Mouse (Mus musculus) embryonic facial prominence, embryonic 11.5 days (tissue): ENCODE results near the gene Phactr4. TPM values are rescaled to one million over a fixed set of nuclear protein-coding genes. Genes with fewer than 3 reads are reported as not detected.
A peak's percentile ranks its signal among the peaks of the same experiment; 100 is the strongest.

Source experiments
- ATAC-seq: fragments of 200-750 bp; cut with Nextera tagmentation; replicated peaks from 2 replicates; pipeline ENCODE4 v1.8.0; 2017; ENCODE audit warnings: low read depth; ENCODE audit not compliant: insufficient number of reproducible peaks, low FRiP score, low TSS enrichment
- DNase-seq: peaks from one replicate; pipeline ENCODE4 v3.0.0-alpha.2; 2015; ENCODE audit warnings: low spot score
- H3K27ac ChIP-seq: fragments of 300-500 bp; sonication (generic); replicated peaks from 2 replicates; pipeline ENCODE4 v1.5.1; 2014; ENCODE audit warnings: mild to moderate bottlenecking, low read depth, low read length, control low read depth
- H3K27me3 ChIP-seq: fragments of 300-500 bp; sonication (generic); 2 replicates; pipeline ENCODE4 v1.6.1; 2014; ENCODE audit warnings: mild to moderate bottlenecking, low read length, moderate library complexity, mixed read lengths; ENCODE audit not compliant: control insufficient read depth, insufficient read depth
- H3K36me3 ChIP-seq: fragments of 300-500 bp; sonication (generic); replicated peaks from 2 replicates; pipeline ENCODE4 v1.6.1; 2014; ENCODE audit warnings: low read depth, mild to moderate bottlenecking, low read length, moderate library complexity, mixed read lengths; ENCODE audit not compliant: control insufficient read depth, insufficient read depth
- H3K4me1 ChIP-seq: fragments of 300-500 bp; sonication (generic); 2 replicates; pipeline ENCODE4 v1.6.1; 2014; ENCODE audit warnings: low read length, mixed read lengths; ENCODE audit not compliant: control insufficient read depth, insufficient read depth
- H3K4me2 ChIP-seq: fragments of 300-500 bp; sonication (generic); 2 replicates; pipeline ENCODE4 v1.6.1; 2014; ENCODE audit warnings: low read depth, mild to moderate bottlenecking, control low read depth, low read length, moderate library complexity
- H3K4me3 ChIP-seq: fragments of 300-500 bp; sonication (generic); 2 replicates; pipeline ENCODE4 v1.5.1; 2014; ENCODE audit warnings: low read depth, low read length, control low read depth
- H3K9ac ChIP-seq: fragments of 300-500 bp; sonication (generic); replicated peaks from 2 replicates; pipeline ENCODE4 v1.6.1; 2014; ENCODE audit warnings: mild to moderate bottlenecking, control low read depth, low read length
- H3K9me3 ChIP-seq: fragments of 300-500 bp; sonication (generic); replicated peaks from 2 replicates; pipeline ENCODE4 v1.6.1; 2016; ENCODE audit warnings: mild to moderate bottlenecking, low read length, inconsistent platforms, mixed read lengths; ENCODE audit not compliant: control insufficient read depth
- WGBS: fragments of 180-500 bp; shearing (Covaris S2); extraction: QIAGEN DNeasy Blood & Tissue Kit; methylation state at CpG from one replicate; pipeline ENCODE4 v1.1.7; 2014; 5-methylcytosine and 5-hydroxymethylcytosine counted together
- polyA plus RNA-seq: library from polyadenylated mRNA; unstranded; fragments of >200 nt; fragmentation: Nextera tagmentation; extraction: Ambion mirVana; gene quantifications from 2 replicates; pipeline ENCODE4 v1.2.1, GENCODE M21; 2014

Gene Phactr4
- polyA plus RNA-seq, 1 experiment from 2014 or later: 23.1 TPM

GRCm38 (mm10) chr4:132382296-132382695 lies 40.0 kb downstream of the Phactr4 start:
- DNase-seq (no peak), ATAC-seq (no peak)
- Histone ChIP-seq H3K4me2 (no peak overlapping the region), H3K4me1 (no peaks in the 10 kb centered on the region), H3K27ac (no peak overlapping the region), H3K4me3 (no peak overlapping the region), H3K9ac (no peak overlapping the region), H3K36me3 (peaks cover 2% of the 10 kb centered on the region; the same call in 1 of the 2 replicates), H3K27me3 (no peaks in the 10 kb centered on the region), H3K9me3 (no peaks in the 10 kb centered on the region)
- 83% methylated on average over 4 of the region's 4 CpGs for WGBS

GRCm38 (mm10) chr4:132380965-132381616 lies 41.2 kb downstream of the Phactr4 start:
- H3K9me3 ChIP-seq: no peaks in the 10 kb centered on the region
- no peaks in the 10 kb centered on the region for H3K27me3 ChIP-seq
- H3K4me1 ChIP-seq: no peaks in the 10 kb centered on the region
- no peak for DNase-seq
- no peak overlapping the region for H3K9ac ChIP-seq
- H3K36me3 ChIP-seq: peaks cover 2% of the 10 kb centered on the region; the same call in 1 of the 2 replicates
- 94% methylated on average over 2 of the region's 2 CpGs for WGBS
- no peak for ATAC-seq
- H3K4me2 ChIP-seq: no peak overlapping the region
- no peak overlapping the region for H3K27ac ChIP-seq
- H3K4me3 ChIP-seq: no peak overlapping the region

GRCm38 (mm10) chr4:132373820-132374219 lies 48.5 kb downstream of the Phactr4 start:
- Histone ChIP-seq H3K27me3 (no peaks in the 10 kb centered on the region), H3K9ac (no peak overlapping the region), H3K9me3 (no peaks in the 10 kb centered on the region), H3K27ac (no peak overlapping the region), H3K4me2 (no peak overlapping the region), H3K4me3 (no peak overlapping the region), H3K36me3 (peaks cover 2% of the 10 kb centered on the region), H3K4me1 (no peaks in the 10 kb centered on the region)
- ATAC-seq: no peak
- 92% methylated on average over 1 of the region's 1 CpGs for WGBS
- DNase-seq: no peak

GRCm38 (mm10) chr4:132369953-132370750 lies 52.1 kb downstream of the Phactr4 start:
- ATAC-seq (no peak), DNase-seq (no peak)
- no peaks in the 10 kb centered on the region for H3K9me3 ChIP-seq
- H3K27me3 ChIP-seq: no peaks in the 10 kb centered on the region
- no peak overlapping the region for H3K4me3 ChIP-seq
- no peak overlapping the region for H3K27ac ChIP-seq
- 77% methylated on average over 8 of the region's 8 CpGs for WGBS
- H3K9ac ChIP-seq: no peak overlapping the region
- H3K4me1 ChIP-seq: no peaks in the 10 kb centered on the region
- H3K4me2 ChIP-seq: no peak overlapping the region
- H3K36me3 ChIP-seq: peaks cover 2% of the 10 kb centered on the region; the same call in 1 of the 2 replicates

GRCm38 (mm10) chr4:132367480-132368201 lies 54.6 kb downstream of the Phactr4 start:
- peaks cover 7% of the 10 kb centered on the region; the same call in 1 of the 2 replicates for H3K36me3 ChIP-seq
- WGBS: 92% methylated on average over 18 of the region's 18 CpGs
- DNase-seq: no peak
- no peaks in the 10 kb centered on the region for H3K4me1 ChIP-seq
- H3K27ac ChIP-seq: no peak overlapping the region
- H3K9me3 ChIP-seq: no peaks in the 10 kb centered on the region
- H3K4me2 ChIP-seq: no peak overlapping the region
- H3K4me3 ChIP-seq: no peak overlapping the region
- ATAC-seq: no peak
- H3K27me3 ChIP-seq: no peaks in the 10 kb centered on the region
- no peak overlapping the region for H3K9ac ChIP-seq

GRCm38 (mm10) chr4:132365450-132366060 lies 56.7 kb downstream of the Phactr4 start:
- Histone ChIP-seq H3K9me3 (no peaks in the 10 kb centered on the region), H3K9ac (no peak overlapping the region), H3K4me1 (no peaks in the 10 kb centered on the region), H3K4me3 (no peak overlapping the region), H3K4me2 (no peak overlapping the region), H3K36me3 (peaks cover 7% of the 10 kb centered on the region), H3K27ac (no peak overlapping the region), H3K27me3 (no peaks in the 10 kb centered on the region)
- DNase-seq (peak; percentile 23), ATAC-seq (no peak)
- WGBS: 73% methylated on average over 13 of the region's 13 CpGs

- DNase-seq (no peak), ATAC-seq (no peak)
- peaks cover 7% of the 10 kb centered on the region for H3K36me3 ChIP-seq
- H3K27ac ChIP-seq: no peak overlapping the region
- no peaks in the 10 kb centered on the region for H3K27me3 ChIP-seq
- no peak overlapping the region for H3K9ac ChIP-seq
- H3K9me3 ChIP-seq: no peaks in the 10 kb centered on the region
- no peak overlapping the region for H3K4me3 ChIP-seq
- H3K4me1 ChIP-seq: no peaks in the 10 kb centered on the region
- H3K4me2 ChIP-seq: no peak overlapping the region
- WGBS: 96% methylated on average over 11 of the region's 11 CpGs
Measured at GRCm38 (mm10) chr4:132363487-132363886, 58.8 kb downstream of the Phactr4 start.
